Mouse (Mus musculus) forebrain, embryonic 10.5 days (tissue): Measurements from ENCODE around the gene Baiap2l1. TPM values are rescaled to one million over a fixed set of nuclear protein-coding genes. Genes with fewer than 3 reads are reported as not detected.

Experiments
- DNase-seq: peaks from one replicate; pipeline ENCODE4 v3.0.0-alpha.2; 2017; ENCODE audit warnings: low spot score; ENCODE audit errors: extremely low spot score
- H3K27ac ChIP-seq: fragments of 300-500 bp; sonication (generic); 2 replicates; pipeline ENCODE4 v1.5.1; 2016; ENCODE audit warnings: mild to moderate bottlenecking
- H3K27me3 ChIP-seq: fragments of 300-500 bp; sonication (generic); 2 replicates; pipeline ENCODE4 v1.6.1; 2016; ENCODE audit warnings: mild to moderate bottlenecking; ENCODE audit not compliant: poor library complexity, severe bottlenecking
- H3K36me3 ChIP-seq: fragments of 300-500 bp; sonication (generic); replicated peaks from 2 replicates; pipeline ENCODE4 v1.6.1; 2016; ENCODE audit warnings: mild to moderate bottlenecking, moderate library complexity
- H3K4me1 ChIP-seq: fragments of 300-500 bp; sonication (generic); 2 replicates; pipeline ENCODE4 v1.6.1; 2016
- H3K4me3 ChIP-seq: fragments of 300-500 bp; sonication (generic); 2 replicates; pipeline ENCODE4 v1.5.1; 2016; ENCODE audit warnings: mild to moderate bottlenecking, moderate library complexity
- H3K9me3 ChIP-seq: fragments of 300-500 bp; sonication (generic); 2 replicates; pipeline ENCODE4 v1.6.1; 2016; ENCODE audit warnings: mild to moderate bottlenecking, moderate library complexity
- WGBS: fragments of 180-500 bp; shearing (Covaris S2); methylation state at CpG from one replicate; pipeline ENCODE4 v1.1.7; 2016; 5-methylcytosine and 5-hydroxymethylcytosine counted together
- polyA plus RNA-seq: library from polyadenylated mRNA; unstranded; fragments of >200 nt; fragmentation: Nextera tagmentation; extraction: Ambion mirVana; gene quantifications from 2 replicates; pipeline ENCODE4 v1.2.1, GENCODE M21; 2016

Gene Baiap2l1
- 5.3 and 5.7 TPM in 2 replicates for polyA plus RNA-seq

- peak; percentile 93 for DNase-seq
Measured at GRCm38 (mm10) chr5:144357881-144358591, at the start of gene Baiap2l1. Gene Baiap2l1, minus strand, starts transcription at chr5:144358112.

GRCm38 (mm10) chr5:144406256-144406655 lies 48.3 kb upstream of the Baiap2l1 start:
- no peaks in the 10 kb centered on the region for H3K27me3 ChIP-seq
- no peak overlapping the region for H3K4me3 ChIP-seq
- no peak for DNase-seq
- WGBS = 94% methylated on average over 11 of the region's 11 CpGs
- H3K27ac ChIP-seq = no peak overlapping the region
- no peaks in the 10 kb centered on the region for H3K9me3 ChIP-seq
- no peaks in the 10 kb centered on the region for H3K36me3 ChIP-seq
- H3K4me1 ChIP-seq = peaks cover 10% of the 10 kb centered on the region

More at GRCm38 (mm10) chr5:144357881-144358591, at the start of gene Baiap2l1:
- H3K27me3 ChIP-seq = peaks cover 37% of the 10 kb centered on the region
- H3K4me3 ChIP-seq = peak within 1 kb of the TSS; percentile 74
- peak within 1 kb of the TSS; percentile 83 for H3K27ac ChIP-seq
- no peaks in the 10 kb centered on the region for H3K9me3 ChIP-seq
- H3K36me3 ChIP-seq = no peaks in the 10 kb centered on the region
- H3K4me1 ChIP-seq = peaks cover 23% of the 10 kb centered on the region
- under 1% methylated on average over 60 of the region's 60 CpGs for WGBS

GRCm38 (mm10) chr5:144400821-144401220 lies 42.9 kb upstream of the Baiap2l1 start:
- Histone ChIP-seq H3K9me3 (peaks cover 4% of the 10 kb centered on the region; the same call in 1 of the 2 replicates), H3K27ac (0 out of 2 replicates have a peak overlapping the region, but pooled peaks have one; percentile 26), H3K27me3 (no peaks in the 10 kb centered on the region), H3K4me1 (peaks cover 19% of the 10 kb centered on the region), H3K4me3 (no peak overlapping the region), H3K36me3 (no peaks in the 10 kb centered on the region)
- DNase-seq = peak; percentile 33
- WGBS = 33% methylated on average over 5 of the region's 5 CpGs

- no peaks in the 10 kb centered on the region for H3K27me3 ChIP-seq
- 44% methylated on average over 5 of the region's 9 CpGs for WGBS
Measured at GRCm38 (mm10) chr5:144397566-144397965, 39.7 kb upstream of the Baiap2l1 start.

GRCm38 (mm10) chr5:144394142-144394541 lies 36.2 kb upstream of the Baiap2l1 start:
- no peak for DNase-seq
- H3K4me3 ChIP-seq = no peak overlapping the region
- H3K4me1 ChIP-seq = no peaks in the 10 kb centered on the region
- H3K27me3 ChIP-seq = no peaks in the 10 kb centered on the region
- H3K9me3 ChIP-seq = peaks cover 12% of the 10 kb centered on the region; the same call in 1 of the 2 replicates
- WGBS = 97% methylated on average over 2 of the region's 2 CpGs
- H3K27ac ChIP-seq = no peak overlapping the region
- no peaks in the 10 kb centered on the region for H3K36me3 ChIP-seq

More at GRCm38 (mm10) chr5:144397566-144397965, 39.7 kb upstream of the Baiap2l1 start:
- no peak for DNase-seq
- Histone ChIP-seq H3K27ac (no peak overlapping the region), H3K4me1 (peaks cover 19% of the 10 kb centered on the region), H3K9me3 (peaks cover 8% of the 10 kb centered on the region; the same call in 1 of the 2 replicates), H3K4me3 (no peak overlapping the region), H3K36me3 (no peaks in the 10 kb centered on the region)

- Histone ChIP-seq H3K4me1 (no peaks in the 10 kb centered on the region), H3K36me3 (no peaks in the 10 kb centered on the region), H3K27ac (no peak overlapping the region), H3K9me3 (peaks cover 20% of the 10 kb centered on the region; the same call in 1 of the 2 replicates), H3K4me3 (no peak overlapping the region), H3K27me3 (no peaks in the 10 kb centered on the region)
- peak; percentile 62 for DNase-seq
- WGBS = 13% methylated on average over 6 of the region's 6 CpGs
Measured at GRCm38 (mm10) chr5:144387851-144388250, 29.9 kb upstream of the Baiap2l1 start.

GRCm38 (mm10) chr5:144383936-144384335 lies 26.0 kb upstream of the Baiap2l1 start:
- Histone ChIP-seq H3K9me3 (peaks cover 15% of the 10 kb centered on the region; the same call in 1 of the 2 replicates), H3K36me3 (no peaks in the 10 kb centered on the region), H3K4me1 (no peaks in the 10 kb centered on the region), H3K27me3 (no peaks in the 10 kb centered on the region), H3K4me3 (no peak overlapping the region), H3K27ac (no peak overlapping the region)
- 69% methylated on average over 3 of the region's 3 CpGs for WGBS
- DNase-seq = no peak

GRCm38 (mm10) chr5:144381782-144382181 lies 23.9 kb upstream of the Baiap2l1 start:
- H3K27me3 ChIP-seq = no peaks in the 10 kb centered on the region
- H3K36me3 ChIP-seq = no peaks in the 10 kb centered on the region
- WGBS = 87% methylated on average over 3 of the region's 3 CpGs
- H3K27ac ChIP-seq = no peak overlapping the region
- peaks cover 18% of the 10 kb centered on the region; the same call in 1 of the 2 replicates for H3K9me3 ChIP-seq
- H3K4me3 ChIP-seq = no peak overlapping the region
- no peak for DNase-seq
- H3K4me1 ChIP-seq = no peaks in the 10 kb centered on the region

- Histone ChIP-seq H3K27me3 (no peaks in the 10 kb centered on the region), H3K9me3 (peaks cover 18% of the 10 kb centered on the region; the same call in 1 of the 2 replicates), H3K27ac (no peak overlapping the region), H3K4me3 (no peak overlapping the region), H3K36me3 (no peaks in the 10 kb centered on the region), H3K4me1 (no peaks in the 10 kb centered on the region)
- no peak for DNase-seq
- 91% methylated on average over 7 of the region's 7 CpGs for WGBS
Measured at GRCm38 (mm10) chr5:144380689-144381088, 22.8 kb upstream of the Baiap2l1 start.

GRCm38 (mm10) chr5:144379431-144379830 lies 21.5 kb upstream of the Baiap2l1 start:
- 89% methylated on average over 4 of the region's 4 CpGs for WGBS
- Histone ChIP-seq H3K4me3 (no peak overlapping the region), H3K4me1 (no peaks in the 10 kb centered on the region), H3K27me3 (no peaks in the 10 kb centered on the region), H3K27ac (no peak overlapping the region), H3K9me3 (peaks cover 8% of the 10 kb centered on the region; the same call in 1 of the 2 replicates), H3K36me3 (no peaks in the 10 kb centered on the region)
- DNase-seq = no peak

GRCm38 (mm10) chr5:144372885-144373284 lies 15.0 kb upstream of the Baiap2l1 start:
- peaks cover 8% of the 10 kb centered on the region for H3K4me1 ChIP-seq
- no peak for DNase-seq
- no peaks in the 10 kb centered on the region for H3K36me3 ChIP-seq
- H3K27ac ChIP-seq = no peak overlapping the region
- H3K9me3 ChIP-seq = peaks cover 3% of the 10 kb centered on the region; the same call in 1 of the 2 replicates
- no peak overlapping the region for H3K4me3 ChIP-seq
- 89% methylated on average over 2 of the region's 2 CpGs for WGBS
- H3K27me3 ChIP-seq = no peaks in the 10 kb centered on the region

GRCm38 (mm10) chr5:144372177-144372576 lies 14.3 kb upstream of the Baiap2l1 start:
- Histone ChIP-seq H3K4me1 (peaks cover 8% of the 10 kb centered on the region), H3K27me3 (no peaks in the 10 kb centered on the region), H3K36me3 (no peaks in the 10 kb centered on the region), H3K9me3 (peaks cover 1% of the 10 kb centered on the region; the same call in 1 of the 2 replicates), H3K27ac (no peak overlapping the region), H3K4me3 (no peak overlapping the region)
- 69% methylated on average over 2 of the region's 2 CpGs for WGBS
- no peak for DNase-seq

GRCm38 (mm10) chr5:144370986-144371385 lies 13.1 kb upstream of the Baiap2l1 start:
- Histone ChIP-seq H3K27ac (no peak overlapping the region), H3K4me3 (no peak overlapping the region), H3K36me3 (no peaks in the 10 kb centered on the region), H3K27me3 (no peaks in the 10 kb centered on the region), H3K4me1 (peaks cover 8% of the 10 kb centered on the region), H3K9me3 (no peaks in the 10 kb centered on the region)
- WGBS = 11% methylated on average over 6 of the region's 6 CpGs
- DNase-seq = no peak
